Mouse (Mus musculus) embryonic stem cell, embryonic (primary cell): ENCODE measurements around the gene Slc35f6.

ENCODE experiments used
- CTCF ChIA-PET, 4 experiments: fragments of 300-600 bp in 2 of 4; fragments of 350-600 bp in 2 of 4; sonication (Branson Sonifier 250); formaldehyde crosslinking; loops; one replicate each; lab custom pipeline; 2022; ENCODE audit warnings: inconsistent platforms in 2 of 4; lab: Charles Lee
- POLR2A ChIA-PET, 4 experiments: fragments of 300-600 bp in 2 of 4; fragments of 350-600 bp in 2 of 4; sonication (Branson Sonifier 250); formaldehyde crosslinking; loops; one replicate each; lab custom pipeline; 2022; ENCODE audit warnings: antibody characterized with exemption in 4 of 4, inconsistent platforms in 1 of 4; lab: Charles Lee

Gene Slc35f6

DNA sequence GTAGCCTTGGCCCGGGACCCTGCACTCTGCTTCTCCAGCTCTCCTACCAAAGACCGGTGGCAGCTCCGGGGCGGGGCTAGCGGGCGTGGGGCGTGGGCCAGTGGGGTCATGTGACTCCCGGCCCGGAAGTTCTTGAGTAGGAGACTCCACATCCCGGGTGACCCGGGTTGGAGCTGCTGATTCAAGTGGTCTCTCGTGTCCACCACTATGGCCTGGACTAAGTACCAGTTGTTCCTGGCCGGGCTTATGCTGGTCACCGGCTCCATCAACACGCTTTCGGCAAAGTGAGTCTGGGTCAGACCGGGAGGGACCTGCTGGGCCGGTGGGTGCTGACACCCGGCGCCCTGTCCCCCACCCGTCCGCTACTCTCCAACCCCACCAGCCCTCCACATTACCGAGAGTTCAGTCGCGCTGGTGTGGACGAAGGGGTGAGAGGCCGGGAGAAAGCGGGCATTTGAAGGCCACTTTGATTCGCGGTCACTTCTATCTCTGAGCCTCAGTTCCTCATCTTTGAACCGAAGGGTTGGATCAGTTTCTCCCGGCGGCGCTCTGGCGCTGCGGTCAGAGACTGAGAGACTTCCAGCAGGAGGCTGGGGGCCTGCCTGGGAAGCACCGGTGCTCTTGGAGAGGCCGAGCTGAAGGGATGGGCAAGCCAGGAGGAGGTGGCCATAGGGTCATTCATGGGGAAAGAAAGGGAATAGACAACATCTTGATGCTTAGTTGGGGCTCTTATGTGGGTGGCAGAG is at the start of gene Slc35f6:
Slc35f6 (plus strand) TSS at position 119 of the 746 bp plus-strand sequence.
- POLR2A ChIA-PET, result interaction anchor here in 3 of 4 experiments (0.6 to 5.6 kb wide), 33 partner anchors 8 to 534 kb away, joined by 3 to 61 read pairs (median 4); partner anchors contain the start of gene Cenpa (in 2 of the 3)
- CTCF ChIA-PET, result interaction anchor here in 3 of 4 experiments (0.6 to 2.5 kb wide), 9 partner anchors 10 to 274 kb away, joined by 3 to 10 read pairs (median 3); no protein-coding TSS in a partner anchor

DNA sequence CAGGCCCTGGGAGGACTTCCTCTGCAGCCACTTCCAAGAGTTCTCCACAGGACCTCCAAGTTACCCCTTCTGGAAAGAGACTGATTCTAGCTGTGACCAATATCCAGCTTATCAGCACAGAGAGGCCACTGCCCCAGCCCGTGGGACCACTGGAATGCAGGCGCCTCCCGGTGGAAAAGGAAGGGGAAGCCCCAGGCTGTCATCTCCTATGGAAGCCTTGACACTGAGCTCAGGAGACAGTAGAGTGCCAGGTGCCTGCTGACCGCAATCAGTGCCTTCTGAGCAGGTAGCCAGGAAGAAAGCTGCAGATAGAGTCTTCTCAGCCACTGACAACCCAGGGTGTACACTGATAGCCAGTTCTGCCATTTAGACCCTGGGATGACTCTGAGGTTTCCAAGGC is 46.3 kb upstream of the Slc35f6 start:
- ChIA-PET POLR2A (interaction anchor here in 2 of 4 experiments (0.6 to 1.3 kb wide), 3 partner anchors 9 to 119 kb away, joined by 3 read pairs; no protein-coding TSS in a partner anchor), CTCF (interaction anchor here in 2 of 4 experiments (0.7 to 1.5 kb wide), 3 partner anchors 8 to 36 kb away, joined by 3 read pairs; no protein-coding TSS in a partner anchor)

DNA sequence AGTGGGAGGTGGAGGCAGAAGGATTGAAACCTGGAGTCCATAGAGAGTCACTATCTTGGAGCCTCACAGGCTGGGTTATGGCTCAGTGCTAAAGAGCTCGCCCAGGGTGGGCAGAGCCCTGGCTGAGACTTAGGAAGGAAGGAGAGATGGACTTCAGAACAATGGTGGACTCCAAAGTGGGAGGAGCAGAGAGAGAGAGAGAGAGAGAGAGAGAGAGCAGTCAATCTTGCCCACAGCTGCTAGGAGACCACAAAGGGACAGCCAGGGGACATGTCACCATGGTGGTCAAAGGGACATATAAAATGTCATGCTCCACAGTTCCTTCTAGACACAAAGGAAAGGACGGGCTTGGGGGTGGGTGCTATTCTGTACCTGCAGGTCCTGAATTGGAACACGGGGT is 44.5 kb upstream of the Slc35f6 start:
- CTCF ChIA-PET, result interaction anchor here in 1 of 4 experiments (0.6 kb wide), 1 partner anchor 106 kb away, joined by 4 read pairs; no protein-coding TSS in a partner anchor
- POLR2A ChIA-PET, result interaction anchor here in 2 of 4 experiments (0.7 to 0.8 kb wide), 2 partner anchors 11 to 212 kb away, joined by 3 read pairs; no protein-coding TSS in a partner anchor

DNA sequence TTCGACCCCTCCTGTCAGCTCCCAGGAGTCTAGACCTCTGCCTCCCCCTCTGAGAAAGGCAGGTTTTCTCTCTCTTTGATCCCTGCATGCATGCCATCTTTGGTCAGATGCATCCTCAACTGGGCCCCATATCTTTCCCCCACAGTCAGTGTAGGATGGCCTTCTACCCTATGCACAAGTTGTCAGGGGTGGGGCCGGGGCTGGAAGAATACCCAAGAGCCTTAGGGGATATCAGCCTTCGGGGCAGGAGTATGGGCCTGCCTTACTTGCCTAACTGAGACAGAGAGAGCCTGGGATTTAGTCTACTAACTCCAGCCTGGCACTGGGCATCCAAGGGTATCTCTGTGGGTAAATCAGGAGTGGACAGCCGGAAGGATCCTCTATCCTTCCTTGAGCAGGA is 43.8 kb upstream of the Slc35f6 start:
- CTCF ChIA-PET, result interaction anchor here in 1 of 4 experiments (0.6 kb wide), 2 partner anchors 24 to 106 kb away, joined by 4 to 7 read pairs; no protein-coding TSS in a partner anchor
- POLR2A ChIA-PET, result interaction anchor here in 2 of 4 experiments (0.6 to 0.8 kb wide), 3 partner anchors 10 to 213 kb away, joined by 3 read pairs; no protein-coding TSS in a partner anchor

DNA sequence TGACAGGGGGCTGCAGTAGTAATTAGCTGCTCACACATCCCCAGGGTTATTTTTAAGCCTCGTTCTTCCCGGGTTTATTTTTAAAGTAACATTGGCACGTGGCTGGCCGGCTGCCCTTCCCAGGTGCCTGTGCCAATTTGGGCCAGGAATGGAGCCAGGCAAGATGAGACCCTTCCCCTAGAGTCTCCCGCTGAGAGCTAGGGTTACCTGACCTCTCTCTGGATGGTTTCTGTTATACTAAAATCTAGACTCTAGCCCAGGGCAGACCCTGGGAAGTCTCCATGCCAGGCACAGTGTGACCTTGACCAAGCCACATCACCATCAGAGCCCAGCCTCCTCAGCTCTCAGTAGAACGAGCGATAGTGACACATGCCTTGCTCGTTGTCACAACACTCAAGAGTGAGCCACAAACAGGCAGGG is 43.0 kb upstream of the Slc35f6 start:
- ChIA-PET CTCF (interaction anchor here in 1 of 4 experiments (0.6 kb wide), 1 partner anchor 345 kb away, joined by 3 read pairs; no protein-coding TSS in a partner anchor), POLR2A (interaction anchor here in 1 of 4 experiments (1.0 kb wide), 1 partner anchor 17 kb away, joined by 3 read pairs; no protein-coding TSS in a partner anchor)

DNA sequence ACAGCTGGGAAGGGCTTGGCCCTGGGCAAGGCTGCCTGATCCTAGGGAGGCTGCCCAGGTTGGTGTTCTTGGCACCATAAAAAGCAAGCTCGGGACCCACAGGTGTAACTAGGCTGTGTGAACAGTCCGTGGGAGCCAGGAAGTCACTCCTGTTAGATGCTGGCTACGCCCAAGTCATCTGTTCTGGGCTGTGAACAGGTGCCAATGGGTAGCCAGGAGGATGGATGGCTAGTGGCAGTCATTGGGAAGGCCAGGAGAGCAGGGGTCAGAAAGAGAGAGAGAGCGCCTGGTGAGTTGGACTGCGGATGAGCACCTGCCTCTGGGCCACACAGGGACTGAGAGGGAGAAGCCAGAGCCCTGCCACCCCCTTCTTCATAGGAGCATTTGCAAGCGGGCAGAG is 42.1 kb upstream of the Slc35f6 start:
- CTCF ChIA-PET, result interaction anchor here in 1 of 4 experiments (0.6 kb wide), 2 partner anchors 188 to 344 kb away, joined by 3 read pairs; no protein-coding TSS in a partner anchor
- POLR2A ChIA-PET, result interaction anchor here in 2 of 4 experiments (0.7 to 1.2 kb wide), 3 partner anchors 10 to 17 kb away, joined by 3 to 5 read pairs (median 3); no protein-coding TSS in a partner anchor

DNA sequence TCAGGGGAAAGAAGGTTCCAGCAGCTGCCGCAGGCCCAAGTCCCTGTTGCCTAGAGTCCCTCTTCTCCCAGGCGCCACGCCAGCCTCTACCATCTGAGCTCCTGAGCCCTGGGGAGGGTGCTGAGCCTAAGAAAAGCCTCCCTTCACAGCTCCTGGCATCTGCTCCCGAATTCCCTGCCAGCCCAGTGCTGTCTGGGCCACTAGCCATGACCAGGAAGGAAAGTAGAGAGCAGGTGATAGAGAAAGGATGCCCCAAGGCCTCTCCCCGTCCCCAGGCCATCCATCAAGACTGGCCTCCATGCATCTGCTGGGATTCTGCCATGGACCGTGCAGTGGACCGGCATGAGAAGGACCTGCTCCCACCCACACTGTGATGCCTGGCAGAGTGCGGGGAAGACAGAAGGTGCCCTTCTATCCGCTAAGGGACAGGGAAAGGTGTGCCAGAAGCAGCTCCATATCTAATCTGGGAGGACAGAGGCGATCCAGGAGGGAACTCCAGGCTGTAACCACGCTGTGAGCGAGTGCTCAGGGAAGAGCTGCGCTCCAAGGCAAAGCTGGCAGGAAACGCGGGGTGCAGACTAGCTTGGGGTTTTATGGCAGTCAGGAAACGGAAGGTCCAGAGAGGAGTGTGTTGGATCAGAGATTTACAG is 41.2 kb upstream of the Slc35f6 start:
- ChIA-PET CTCF (no interaction called here), POLR2A (interaction anchor here in 3 of 4 experiments (0.6 to 1.6 kb wide), 4 partner anchors 10 to 62 kb away, joined by 3 to 5 read pairs (median 4); no protein-coding TSS in a partner anchor)

DNA sequence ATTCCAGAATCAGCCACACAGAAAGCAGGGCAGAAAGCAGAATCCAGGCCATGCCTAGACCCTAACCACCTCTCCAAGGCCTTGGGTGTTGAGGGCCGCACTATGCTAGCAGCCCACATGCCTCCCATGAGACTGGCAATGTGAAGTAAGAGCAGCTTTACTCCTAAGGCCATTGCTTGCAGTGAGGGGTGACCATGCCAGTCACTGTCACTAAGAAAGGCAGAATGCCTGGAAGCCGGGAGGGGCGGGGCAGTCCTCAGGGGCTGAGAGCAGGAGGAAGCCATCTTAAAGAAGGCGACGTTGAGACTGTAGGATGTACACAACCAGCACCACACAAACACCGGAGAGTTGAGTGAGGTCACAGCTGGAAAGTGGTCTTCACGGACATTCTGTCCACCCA is 38.6 kb upstream of the Slc35f6 start:
- ChIA-PET CTCF (interaction anchor here in 1 of 4 experiments (1.4 kb wide), 1 partner anchor 8 kb away, joined by 3 read pairs; no protein-coding TSS in a partner anchor), POLR2A (interaction anchor here in 2 of 4 experiments (0.8 to 2.3 kb wide), 4 partner anchors 8 to 14 kb away, joined by 3 to 6 read pairs (median 4); no protein-coding TSS in a partner anchor)

DNA sequence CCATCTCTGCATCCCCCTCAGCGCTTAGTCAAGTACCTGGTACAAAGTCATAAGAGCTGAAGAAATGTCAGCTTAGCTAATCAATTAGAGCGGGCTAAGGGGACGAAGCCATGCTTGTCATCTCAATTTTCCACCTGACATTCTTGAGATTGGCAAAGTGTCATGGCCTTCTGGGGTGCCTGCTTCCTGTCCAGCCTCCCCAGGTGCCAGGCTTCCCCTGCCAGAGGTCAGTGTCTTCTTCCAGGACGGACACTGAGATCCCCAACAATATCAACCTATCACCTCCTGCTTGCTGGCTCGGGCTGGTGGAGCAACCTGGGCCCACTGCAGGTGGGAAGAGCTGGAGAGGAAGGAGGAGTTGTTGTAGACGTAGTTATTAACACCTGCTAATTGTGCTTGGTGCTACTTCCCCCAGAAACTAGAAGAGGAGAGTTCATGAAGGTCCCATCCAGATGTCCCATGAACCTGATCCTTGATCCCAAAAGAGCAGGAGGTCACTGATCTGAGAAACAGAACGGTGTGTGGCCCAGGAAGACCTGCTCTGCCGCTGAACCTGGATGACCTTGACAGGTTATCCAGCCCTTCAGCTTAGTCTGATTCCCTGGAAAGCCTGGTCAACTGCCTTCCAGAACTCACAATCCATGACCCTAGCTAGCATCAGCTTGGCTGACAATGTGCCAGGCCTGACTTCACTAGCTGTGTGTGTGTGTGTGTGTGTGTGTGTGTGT is 37.7 kb upstream of the Slc35f6 start:
- POLR2A ChIA-PET, result interaction anchor here in 3 of 4 experiments (0.6 to 1.6 kb wide), 12 partner anchors 9 to 49 kb away, joined by 3 to 6 read pairs (median 4); no protein-coding TSS in a partner anchor
- CTCF ChIA-PET, result interaction anchor here in 1 of 4 experiments (1.4 kb wide), 1 partner anchor 9 kb away, joined by 3 read pairs; no protein-coding TSS in a partner anchor

DNA sequence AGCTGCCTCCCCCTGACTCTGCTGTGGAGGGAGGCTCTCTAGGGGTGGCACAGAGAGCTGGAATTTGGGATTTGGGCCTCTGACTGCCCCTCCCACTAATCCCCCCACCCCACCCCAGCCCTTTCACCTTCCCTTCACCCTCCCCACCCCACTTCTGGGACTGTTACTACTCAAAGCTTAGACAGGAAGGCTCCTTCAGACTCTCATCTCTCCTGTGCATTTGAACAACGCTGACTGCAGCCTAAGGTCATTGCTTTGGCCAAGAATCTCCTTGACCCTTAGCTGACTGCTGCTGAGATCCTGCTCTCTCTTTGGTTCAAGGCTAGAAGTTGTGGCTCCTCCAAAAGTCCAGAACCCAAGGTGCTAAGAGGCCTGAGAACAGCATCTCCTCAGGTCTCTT is 36.6 kb upstream of the Slc35f6 start:
- CTCF ChIA-PET, result interaction anchor here in 1 of 4 experiments (0.9 kb wide), 1 partner anchor 10 kb away, joined by 3 read pairs; no protein-coding TSS in a partner anchor
- POLR2A ChIA-PET, result interaction anchor here (0.6 to 1.7 kb wide), 13 partner anchors 9 to 968 kb away, joined by 3 to 6 read pairs (median 3); partner anchors contain the start of gene Slc35f6 (in 1 of the 4)

DNA sequence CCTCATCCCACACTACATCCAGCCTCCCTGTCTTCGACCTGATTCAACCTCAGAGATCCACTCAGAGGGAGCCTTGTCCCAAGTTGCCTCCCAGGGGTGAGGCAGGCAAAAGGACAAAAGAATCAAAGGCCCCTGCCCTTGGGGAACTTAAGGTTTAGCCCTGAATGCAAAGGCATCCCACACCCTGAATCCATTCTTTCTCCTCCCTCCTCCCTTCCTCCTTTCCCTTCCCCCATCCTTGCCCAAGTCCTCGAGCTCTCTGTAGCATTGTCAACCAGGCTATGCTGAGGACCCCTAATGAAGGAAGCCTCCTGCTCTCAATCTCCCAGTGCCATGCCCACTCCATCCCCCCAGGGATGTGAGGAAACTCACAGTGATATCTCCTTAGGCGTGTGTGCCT is 36.0 kb upstream of the Slc35f6 start:
- CTCF ChIA-PET, result interaction anchor here in 1 of 4 experiments (0.9 kb wide), 1 partner anchor 10 kb away, joined by 3 read pairs; no protein-coding TSS in a partner anchor
- POLR2A ChIA-PET, result interaction anchor here (0.6 to 1.7 kb wide), 12 partner anchors 8 to 968 kb away, joined by 3 to 7 read pairs (median 4); partner anchors contain the start of gene Slc35f6 (in 1 of the 4)

DNA sequence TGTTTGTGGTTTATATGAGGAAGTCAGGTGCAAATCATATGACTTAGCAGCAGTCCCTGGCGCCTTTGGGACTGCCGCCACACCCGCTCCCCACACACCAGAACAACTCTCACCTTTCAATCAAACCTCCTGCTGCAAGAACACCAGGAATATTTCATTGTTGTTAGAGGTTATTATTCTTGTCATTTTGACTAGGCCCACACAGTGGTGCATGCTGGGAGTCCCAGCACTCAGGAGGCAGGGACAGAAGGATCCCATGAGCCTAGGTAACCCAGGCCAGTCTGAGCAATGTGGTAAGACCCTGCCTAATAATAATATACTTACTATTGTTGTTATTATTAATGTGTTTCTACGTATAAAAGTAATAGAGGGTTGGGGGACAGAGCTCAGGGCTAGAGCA is 35.2 kb upstream of the Slc35f6 start:
- ChIA-PET POLR2A (interaction anchor here in 2 of 4 experiments (1.0 to 1.6 kb wide), 4 partner anchors 10 to 116 kb away, joined by 3 to 5 read pairs (median 3); partner anchors contain the start of gene Slc35f6 (in 1 of the 2)), CTCF (no interaction called here)

DNA sequence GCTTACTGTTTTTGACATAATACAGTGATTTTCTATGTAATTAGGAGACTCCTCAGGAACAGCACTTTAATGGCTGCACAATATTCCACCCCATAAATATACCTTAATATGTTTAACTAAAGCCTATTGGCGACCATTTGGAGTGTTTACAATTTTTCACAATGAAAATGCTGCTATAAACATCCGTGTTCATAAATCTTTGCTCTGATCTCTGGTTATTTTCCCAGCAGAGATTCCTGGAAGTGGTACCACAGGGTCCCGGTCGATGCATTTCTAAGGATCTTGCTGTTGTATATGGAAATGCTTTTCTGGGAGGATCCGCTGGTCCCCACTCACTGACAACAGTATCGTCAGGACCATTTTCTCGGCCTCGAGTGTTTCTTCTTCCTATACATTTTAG is 34.5 kb upstream of the Slc35f6 start:
- CTCF ChIA-PET, result no interaction called here
- POLR2A ChIA-PET, result interaction anchor here in 3 of 4 experiments (0.6 to 1.8 kb wide), 7 partner anchors 9 to 117 kb away, joined by 3 to 6 read pairs (median 3); partner anchors contain the start of gene Slc35f6 (in 1 of the 3)

DNA sequence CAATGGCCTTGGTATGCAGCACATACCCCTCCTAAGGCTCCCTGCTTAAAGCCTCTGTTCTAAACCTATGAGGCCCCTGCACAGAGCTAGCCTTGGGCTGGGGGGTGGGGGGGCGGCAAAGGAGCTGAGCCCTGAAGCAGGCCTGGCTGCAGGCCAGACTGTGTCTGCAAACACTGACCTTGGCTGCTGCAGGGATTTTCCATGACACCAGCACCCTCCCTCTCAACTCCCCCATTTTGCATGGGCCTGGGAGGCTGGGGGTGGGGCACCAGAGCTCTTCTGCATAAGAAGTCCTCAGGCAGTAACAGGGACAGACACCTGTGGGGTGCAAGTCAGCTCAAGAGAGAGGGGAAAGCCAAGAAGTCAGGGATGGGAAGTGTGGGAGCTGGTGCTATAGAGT is 33.5 kb upstream of the Slc35f6 start:
- POLR2A ChIA-PET, result interaction anchor here in 2 of 4 experiments (0.7 to 1.8 kb wide), 12 partner anchors 9 to 1284 kb away, joined by 3 to 6 read pairs (median 3); partner anchors contain the start of genes Atraid (in 1 of the 2), Slc35f6 (in 1 of the 2) and Slc5a6 (in 1 of the 2)
- CTCF ChIA-PET, result interaction anchor here in 2 of 4 experiments (0.6 to 0.8 kb wide), 4 partner anchors 23 to 1097 kb away, joined by 3 read pairs; no protein-coding TSS in a partner anchor

DNA sequence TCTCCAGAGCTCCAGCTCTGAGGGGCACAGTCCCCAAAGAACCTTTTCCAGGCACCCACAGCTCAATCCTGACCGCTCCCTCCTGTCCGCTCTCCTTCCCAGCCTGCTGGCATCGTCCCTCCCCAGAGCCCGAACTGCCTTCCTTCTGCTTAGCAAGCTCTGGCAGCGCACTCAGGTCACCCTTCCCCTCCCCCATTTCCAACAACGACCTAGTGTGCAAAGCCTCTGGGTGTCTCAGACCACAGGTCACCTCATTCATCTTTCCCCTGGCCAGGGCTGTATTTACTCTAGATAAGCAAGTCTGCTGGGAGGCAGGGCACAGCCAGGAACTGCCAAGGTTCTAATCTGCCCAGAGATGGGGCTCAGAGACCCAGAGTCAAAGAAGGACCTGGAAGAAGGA is 32.3 kb upstream of the Slc35f6 start:
- CTCF ChIA-PET, result interaction anchor here in 1 of 4 experiments (1.9 kb wide), 1 partner anchor 173 kb away, joined by 5 read pairs; no protein-coding TSS in a partner anchor
- POLR2A ChIA-PET, result interaction anchor here in 3 of 4 experiments (0.5 to 2.5 kb wide), 9 partner anchors 10 to 67 kb away, joined by 3 to 8 read pairs (median 3); partner anchors contain the start of gene Slc35f6 (in 1 of the 3)

DNA sequence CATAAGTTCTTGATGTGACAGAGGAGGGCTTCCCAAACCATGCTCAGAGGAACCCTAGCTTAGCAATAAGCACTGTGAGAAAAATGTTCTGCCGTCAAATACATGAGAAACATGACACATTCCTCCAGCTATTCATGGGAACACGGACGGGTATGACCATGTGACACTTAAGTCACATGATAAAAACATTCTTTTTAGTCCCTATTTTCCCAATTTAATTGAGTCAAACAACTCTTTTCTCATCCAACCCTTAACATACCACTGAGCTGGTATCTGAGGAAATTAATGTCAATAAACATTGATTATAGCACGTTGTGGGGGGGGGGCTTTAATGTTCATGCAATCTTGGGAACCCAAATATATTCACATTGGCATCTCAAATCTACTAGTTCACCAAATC is 31.9 kb upstream of the Slc35f6 start:
- ChIA-PET POLR2A (interaction anchor here in 3 of 4 experiments (0.5 to 2.5 kb wide), 10 partner anchors 8 to 107 kb away, joined by 3 to 8 read pairs (median 4); no protein-coding TSS in a partner anchor), CTCF (interaction anchor here in 1 of 4 experiments (0.7 to 1.9 kb wide), 2 partner anchors 99 to 174 kb away, joined by 3 to 5 read pairs; no protein-coding TSS in a partner anchor)
